Mouse (Mus musculus) limb, embryonic 13.5 days (tissue): ENCODE data around the gene Cgas. TPM values are rescaled to one million over a fixed set of nuclear protein-coding genes. Genes with fewer than 3 reads are reported as not detected.
A peak's percentile ranks its signal among the peaks of the same experiment; 100 is the strongest.

Experiments used
- ATAC-seq: fragments of 200-750 bp; cut with Nextera tagmentation; 2 replicates; pipeline ENCODE4 v1.8.0; 2017; ENCODE audit warnings: low read depth, moderate number of reproducible peaks, moderate TSS enrichment; ENCODE audit not compliant: low FRiP score
- H3K27ac ChIP-seq: fragments of 300-500 bp; sonication (generic); 2 replicates; pipeline ENCODE4 v1.5.1; 2015; ENCODE audit warnings: inconsistent platforms, mild to moderate bottlenecking, moderate library complexity
- H3K27me3 ChIP-seq: fragments of 300-500 bp; sonication (generic); 2 replicates; pipeline ENCODE4 v1.6.1; 2015; ENCODE audit warnings: mild to moderate bottlenecking, inconsistent platforms
- H3K36me3 ChIP-seq: fragments of 300-500 bp; sonication (generic); 2 replicates; pipeline ENCODE4 v1.6.1; 2015; ENCODE audit warnings: inconsistent platforms, mild to moderate bottlenecking, moderate library complexity
- H3K4me1 ChIP-seq: fragments of 300-500 bp; sonication (generic); 2 replicates; pipeline ENCODE4 v1.6.1; 2015; ENCODE audit warnings: inconsistent platforms
- H3K4me2 ChIP-seq: fragments of 300-500 bp; sonication (generic); replicated peaks from 2 replicates; pipeline ENCODE4 v1.6.1; 2015; ENCODE audit warnings: inconsistent platforms, mild to moderate bottlenecking, moderate library complexity
- H3K4me3 ChIP-seq: fragments of 300-500 bp; sonication (generic); 2 replicates; pipeline ENCODE4 v1.5.1; 2015; ENCODE audit warnings: moderate library complexity, mild to moderate bottlenecking, inconsistent platforms
- H3K9ac ChIP-seq: fragments of 300-500 bp; sonication (generic); 2 replicates; pipeline ENCODE4 v1.6.1; 2015; ENCODE audit warnings: mild to moderate bottlenecking, inconsistent platforms
- H3K9me3 ChIP-seq: fragments of 300-500 bp; sonication (generic); 2 replicates; pipeline ENCODE4 v1.6.1; 2016; ENCODE audit warnings: inconsistent platforms
- WGBS: fragments of 180-500 bp; shearing (Covaris S2); methylation state at CpG from one replicate; pipeline ENCODE4 v1.1.7; 2015; 5-methylcytosine and 5-hydroxymethylcytosine counted together
- polyA plus RNA-seq: library from polyadenylated mRNA; unstranded; fragments of >200 nt; fragmentation: Nextera tagmentation; extraction: Ambion mirVana; gene quantifications from 2 replicates; pipeline ENCODE4 v1.2.1, GENCODE M21; 2015

Cgas gene
- polyA plus RNA-seq, 1 experiment from 2014 or later = 2.5 TPM

DNA sequence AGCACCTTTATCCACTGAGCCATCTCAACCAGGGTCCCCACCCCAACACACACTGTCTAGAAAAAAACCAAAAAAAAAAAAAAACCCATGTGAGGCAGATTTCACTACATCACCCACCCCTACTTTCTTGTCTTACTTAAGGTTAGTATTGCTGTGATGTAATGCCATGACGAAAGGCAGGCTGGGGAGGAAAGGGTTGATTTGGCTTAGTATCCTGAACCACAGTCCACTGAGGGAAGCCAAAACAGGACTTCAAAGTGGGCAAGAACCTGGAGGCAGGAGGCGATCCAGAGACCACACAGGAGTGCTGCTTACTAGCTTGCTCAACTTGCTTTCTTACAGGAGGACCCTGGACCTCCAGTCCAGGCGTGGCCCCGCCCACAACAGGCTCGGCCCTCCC, 7.4 kb upstream of the Cgas start:
- ATAC-seq = no peak
- no peaks in the 10 kb centered on the region for H3K9me3 ChIP-seq
- H3K36me3 ChIP-seq = peaks cover 44% of the 10 kb centered on the region
- H3K4me2 ChIP-seq = no peak overlapping the region
- no peak overlapping the region for H3K27ac ChIP-seq
- peaks cover 10% of the 10 kb centered on the region for H3K4me1 ChIP-seq
- 78% methylated on average over 5 of the region's 5 CpGs for WGBS
- no peak overlapping the region for H3K4me3 ChIP-seq
- peaks cover 13% of the 10 kb centered on the region for H3K27me3 ChIP-seq
- no peak overlapping the region for H3K9ac ChIP-seq

DNA sequence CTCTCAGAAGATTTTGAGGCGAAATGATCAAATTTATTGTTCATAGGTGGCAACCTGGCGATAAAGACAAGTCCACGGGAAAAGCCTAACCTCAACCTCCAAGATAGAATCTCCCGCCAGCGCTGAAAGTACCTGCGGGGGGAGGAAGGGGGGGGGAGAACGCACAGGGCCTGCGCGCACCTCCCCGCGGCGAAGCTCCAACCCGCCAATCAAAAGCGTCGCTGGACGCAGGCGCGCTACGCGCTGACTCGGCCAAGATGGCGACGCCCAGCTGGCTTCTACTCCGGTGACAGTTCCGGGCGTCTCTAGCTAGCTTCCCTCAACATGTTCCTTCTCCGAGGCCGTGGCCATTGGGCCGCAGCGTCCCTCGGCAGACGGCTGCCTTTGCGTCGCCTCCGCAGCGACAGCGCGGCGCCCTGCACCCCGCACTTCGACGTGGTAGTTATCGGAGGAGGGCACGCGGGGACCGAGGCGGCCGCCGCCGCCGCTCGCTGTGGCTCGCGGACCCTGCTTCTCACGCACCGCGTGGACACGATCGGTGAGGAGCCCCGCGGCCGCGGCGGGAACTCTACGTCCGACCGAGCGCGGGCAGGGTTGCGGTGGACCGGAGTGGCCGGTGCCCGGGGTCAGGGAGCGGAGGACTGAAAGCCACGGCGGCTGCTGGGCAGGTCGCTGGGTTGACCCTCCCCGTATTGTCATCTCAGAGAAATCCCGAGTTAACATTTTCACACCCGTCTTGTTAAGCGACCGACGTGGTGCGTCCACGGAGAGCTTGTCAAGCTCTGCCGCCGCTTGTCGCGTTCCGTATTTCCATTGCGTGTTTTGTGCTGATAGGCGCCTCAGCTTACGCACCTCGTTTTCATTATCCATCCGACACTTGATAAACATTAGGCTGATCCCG, 5.2 kb upstream of the Cgas start, which contains the start of the genes Mto1 and Gm17324:
Gene Mto1 (plus strand): TSS at position 236 of the 901 bp plus-strand sequence.
Gene Gm17324 (minus strand): TSS at position 814 of the 901 bp plus-strand sequence.
- peak within 1 kb of the TSS; percentile 94 for H3K4me3 ChIP-seq
- H3K4me2 ChIP-seq = peak within 1 kb of the TSS; percentile 74
- peak within 1 kb of the TSS; percentile 80 for H3K27ac ChIP-seq
- H3K9me3 ChIP-seq = no peaks in the 10 kb centered on the region
- peak within 1 kb of the TSS; percentile 91 for H3K9ac ChIP-seq
- peaks cover 10% of the 10 kb centered on the region for H3K4me1 ChIP-seq
- peak; percentile 94 for ATAC-seq
- peaks cover 25% of the 10 kb centered on the region for H3K36me3 ChIP-seq
- WGBS = under 1% methylated on average over 96 of the region's 96 CpGs
- peaks cover 34% of the 10 kb centered on the region for H3K27me3 ChIP-seq

DNA sequence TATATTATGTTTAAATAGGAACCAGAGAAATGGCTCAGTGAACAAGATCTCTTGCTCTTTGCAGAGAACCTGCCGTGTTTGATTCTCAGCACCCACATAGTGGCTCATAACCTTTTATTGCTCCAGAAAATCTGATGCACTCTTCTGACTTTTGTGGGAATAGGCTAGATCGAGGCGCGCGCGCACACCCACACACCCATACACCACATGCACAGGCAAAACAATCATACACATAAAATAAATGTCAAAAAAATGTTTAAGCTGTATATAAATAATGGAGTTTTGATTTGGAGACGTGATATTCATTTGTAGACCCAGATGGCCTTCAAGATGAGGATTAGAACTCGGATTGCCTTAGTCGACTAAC, 4.6 kb upstream of the Cgas start:
- H3K4me2 ChIP-seq = peak overlapping the region; percentile 74
- peak; percentile 13; the same call in 1 of the 2 replicates for ATAC-seq

DNA sequence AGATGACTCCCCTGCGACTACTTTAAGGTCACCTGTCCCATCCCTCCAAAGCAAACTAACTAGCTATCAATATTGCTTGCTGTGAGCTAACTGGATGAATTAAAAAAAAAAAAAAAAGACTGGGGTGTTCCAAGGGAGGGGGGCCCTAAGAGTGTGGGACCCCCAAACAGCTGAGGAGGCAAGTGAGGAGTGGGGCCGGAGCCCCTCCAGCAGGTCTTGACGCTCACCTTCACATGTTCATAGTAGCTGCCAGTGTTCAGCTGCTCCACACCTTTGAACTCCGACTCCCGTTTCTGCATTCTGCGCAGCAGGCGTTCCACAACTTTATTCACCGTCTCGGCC, 829 bp downstream of the Cgas start:
- H3K9me3 ChIP-seq = no peaks in the 10 kb centered on the region
- H3K4me2 ChIP-seq = peak overlapping the region; percentile 88
- peaks cover 78% of the 10 kb centered on the region for H3K27me3 ChIP-seq
- H3K27ac ChIP-seq = no peak overlapping the region
- 7% methylated on average over 9 of the region's 9 CpGs for WGBS
- H3K4me3 ChIP-seq = peak overlapping the region; percentile 55
- peak overlapping the region; percentile 75 for H3K9ac ChIP-seq
- H3K4me1 ChIP-seq = peaks cover 7% of the 10 kb centered on the region; the same call in 1 of the 2 replicates
- peak; percentile 50; the same call in 1 of the 2 replicates for ATAC-seq
- H3K36me3 ChIP-seq = no peaks in the 10 kb centered on the region

More for the DNA sequence above, 4.6 kb upstream of the Cgas start:
- Histone ChIP-seq H3K27me3 (peaks cover 40% of the 10 kb centered on the region), H3K9me3 (no peaks in the 10 kb centered on the region), H3K4me3 (peak overlapping the region; percentile 94), H3K4me1 (peaks cover 12% of the 10 kb centered on the region), H3K27ac (no peak overlapping the region), H3K9ac (peak overlapping the region; percentile 91), H3K36me3 (peaks cover 18% of the 10 kb centered on the region)
- WGBS = 33% methylated on average over 9 of the region's 9 CpGs

DNA sequence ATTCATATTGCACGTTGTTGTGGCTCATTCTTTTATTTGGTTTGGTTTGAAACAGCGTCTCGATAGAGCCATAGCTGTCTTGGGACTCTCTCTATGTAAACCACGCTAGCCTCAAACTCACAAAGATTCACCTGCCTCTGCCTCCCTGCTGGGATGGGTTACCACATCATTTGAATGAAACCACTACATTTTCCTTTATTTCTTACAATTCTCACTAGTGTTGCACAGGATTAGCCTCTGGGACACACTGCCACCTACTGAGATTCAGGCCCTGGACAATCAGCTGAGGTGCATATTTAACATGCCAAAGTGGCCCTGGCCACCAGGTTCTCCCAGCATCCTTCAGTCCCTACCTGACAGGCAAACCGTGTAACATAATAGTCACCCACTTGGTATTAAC, 3.6 kb downstream of the Cgas start:
- 63% methylated on average over 5 of the region's 5 CpGs for WGBS
- Histone ChIP-seq H3K27me3 (peaks cover 56% of the 10 kb centered on the region), H3K36me3 (no peaks in the 10 kb centered on the region), H3K27ac (no peak overlapping the region), H3K4me3 (no peak overlapping the region), H3K9ac (no peak overlapping the region), H3K9me3 (no peaks in the 10 kb centered on the region), H3K4me2 (no peak overlapping the region), H3K4me1 (peaks cover 7% of the 10 kb centered on the region; the same call in 1 of the 2 replicates)
- no peak for ATAC-seq

DNA sequence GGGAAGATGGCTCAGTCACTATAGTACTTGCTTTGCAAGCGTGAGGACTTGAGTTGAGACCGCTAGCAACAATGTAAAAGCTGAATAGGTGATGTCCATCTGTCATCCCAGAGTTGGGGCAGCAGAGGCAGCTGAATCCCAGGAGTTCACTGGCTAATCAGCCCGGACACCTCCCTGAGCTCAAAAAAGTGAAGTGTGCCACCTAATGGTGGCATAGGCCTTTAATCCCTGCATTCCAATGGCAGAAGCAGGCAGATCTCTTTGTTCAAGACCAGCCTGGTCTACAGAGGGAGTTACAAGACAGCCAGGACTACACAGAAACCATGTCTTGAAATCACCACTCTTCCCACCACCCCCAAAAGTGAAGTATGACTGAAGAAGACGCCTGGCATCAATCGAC, 10.6 kb downstream of the Cgas start:
- H3K27ac ChIP-seq = no peak overlapping the region
- WGBS = 85% methylated on average over 5 of the region's 5 CpGs
- no peaks in the 10 kb centered on the region for H3K4me1 ChIP-seq
- H3K4me2 ChIP-seq = no peak overlapping the region
- ATAC-seq = no peak
- no peaks in the 10 kb centered on the region for H3K27me3 ChIP-seq
- no peak overlapping the region for H3K9ac ChIP-seq
- no peaks in the 10 kb centered on the region for H3K36me3 ChIP-seq
- no peak overlapping the region for H3K4me3 ChIP-seq
- no peaks in the 10 kb centered on the region for H3K9me3 ChIP-seq

DNA sequence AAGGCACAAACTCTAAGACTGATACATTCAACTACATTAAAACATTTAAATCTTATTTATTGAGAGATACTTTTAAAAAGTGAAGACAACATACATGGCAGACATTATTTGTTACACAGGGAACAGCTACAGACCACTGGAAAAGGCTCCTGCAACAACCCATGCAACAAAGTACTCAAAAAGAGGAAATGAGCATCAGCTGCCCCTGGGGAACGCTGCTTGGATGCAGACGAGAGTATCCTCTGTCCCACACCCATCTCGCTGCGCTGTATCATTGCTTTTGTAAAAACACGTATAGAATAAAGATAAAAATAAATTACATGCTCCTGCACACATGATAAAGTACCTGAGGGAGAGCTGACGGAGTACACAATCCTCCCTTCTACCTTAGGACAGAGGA, 12.6 kb downstream of the Cgas start:
- Histone ChIP-seq H3K4me2 (no peak overlapping the region), H3K9me3 (no peaks in the 10 kb centered on the region), H3K27me3 (no peaks in the 10 kb centered on the region), H3K27ac (no peak overlapping the region), H3K4me3 (no peak overlapping the region), H3K4me1 (no peaks in the 10 kb centered on the region), H3K9ac (no peak overlapping the region), H3K36me3 (no peaks in the 10 kb centered on the region)
- 72% methylated on average over 6 of the region's 6 CpGs for WGBS
- no peak for ATAC-seq

DNA sequence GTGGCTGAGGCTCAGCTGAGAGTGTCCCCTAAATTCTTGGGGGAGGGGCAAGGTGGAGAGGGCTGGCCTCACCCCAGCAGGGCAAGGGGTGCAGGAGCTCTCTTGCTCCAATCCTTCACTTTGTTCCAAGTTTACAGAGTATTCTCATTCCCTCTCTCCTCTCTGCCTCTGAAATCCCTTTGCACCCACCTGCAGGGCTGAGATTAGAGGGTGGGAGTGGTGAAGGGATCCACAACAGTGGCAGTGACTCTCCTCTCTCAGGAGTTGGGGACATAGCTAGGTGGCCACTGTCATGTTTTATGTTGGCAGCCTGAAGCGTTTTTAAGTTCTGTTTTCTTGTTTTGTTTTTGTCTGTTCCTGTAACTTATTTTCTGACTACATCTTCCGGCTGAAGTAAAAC, 13.5 kb downstream of the Cgas start:
- no peaks in the 10 kb centered on the region for H3K27me3 ChIP-seq
- H3K9me3 ChIP-seq = no peaks in the 10 kb centered on the region
- H3K36me3 ChIP-seq = no peaks in the 10 kb centered on the region
- H3K4me1 ChIP-seq = no peaks in the 10 kb centered on the region
- no peak overlapping the region for H3K9ac ChIP-seq
- no peak for ATAC-seq
- H3K4me2 ChIP-seq = no peak overlapping the region
- H3K4me3 ChIP-seq = no peak overlapping the region
- 60% methylated on average over 2 of the region's 2 CpGs for WGBS
- H3K27ac ChIP-seq = no peak overlapping the region

DNA sequence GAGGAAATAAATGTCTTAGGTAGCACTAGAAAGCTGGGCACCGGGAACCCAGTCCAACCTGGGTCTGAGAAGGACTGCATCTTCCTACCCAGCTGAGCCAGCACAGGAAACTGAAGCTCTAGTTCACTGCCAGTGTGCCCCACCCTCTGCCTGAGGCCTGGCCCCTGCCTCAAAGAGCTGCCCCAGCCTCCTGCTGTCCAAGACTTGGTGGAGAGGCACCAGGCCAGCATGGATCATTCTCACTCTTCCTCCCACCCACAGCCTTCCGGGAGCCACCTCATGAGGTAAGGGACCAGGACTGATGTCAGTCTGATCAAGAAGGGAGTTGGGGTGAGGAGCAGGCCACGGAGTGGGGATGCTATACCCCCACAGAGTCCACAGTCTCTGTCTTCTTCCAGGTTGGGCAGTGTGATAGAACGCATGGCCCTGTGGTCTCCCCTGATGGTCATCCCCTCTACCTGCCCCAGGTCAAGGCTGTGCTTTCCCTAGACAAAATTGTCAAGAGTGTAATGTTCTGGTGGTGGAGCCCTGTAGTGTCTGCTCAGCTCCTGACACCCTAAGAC, 14.1 kb downstream of the Cgas start:
- H3K36me3 ChIP-seq = no peaks in the 10 kb centered on the region
- H3K4me1 ChIP-seq = no peaks in the 10 kb centered on the region
- H3K9me3 ChIP-seq = no peaks in the 10 kb centered on the region
- H3K4me2 ChIP-seq = no peak overlapping the region
- 82% methylated on average over 4 of the region's 4 CpGs for WGBS
- no peak overlapping the region for H3K9ac ChIP-seq
- no peaks in the 10 kb centered on the region for H3K27me3 ChIP-seq
- H3K4me3 ChIP-seq = no peak overlapping the region
- no peak for ATAC-seq
- H3K27ac ChIP-seq = no peak overlapping the region

DNA sequence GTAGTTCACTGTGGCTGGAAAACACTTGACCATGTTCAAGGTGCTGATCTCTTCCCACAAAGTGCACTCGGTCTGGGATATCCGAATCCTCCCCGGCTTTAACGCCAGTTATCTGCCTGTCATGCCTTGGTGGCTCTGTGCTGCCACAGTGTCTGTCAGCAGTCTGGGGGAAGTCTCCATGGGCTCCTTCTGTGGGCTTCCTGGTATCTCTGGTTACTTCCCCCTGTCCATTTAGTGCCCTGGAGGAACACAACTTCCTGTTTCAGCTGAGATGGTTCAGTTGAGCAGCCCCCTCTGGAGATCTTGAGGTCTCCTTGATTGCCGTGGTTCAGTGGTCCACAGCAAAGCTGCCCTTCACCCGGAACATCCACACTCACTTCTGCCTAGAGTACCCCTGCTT, 14.9 kb downstream of the Cgas start:
- no peaks in the 10 kb centered on the region for H3K9me3 ChIP-seq
- no peak overlapping the region for H3K4me3 ChIP-seq
- H3K4me2 ChIP-seq = no peak overlapping the region
- no peak for ATAC-seq
- no peak overlapping the region for H3K9ac ChIP-seq
- H3K4me1 ChIP-seq = no peaks in the 10 kb centered on the region
- no peaks in the 10 kb centered on the region for H3K36me3 ChIP-seq
- no peak overlapping the region for H3K27ac ChIP-seq
- WGBS = 82% methylated on average over 6 of the region's 6 CpGs
- H3K27me3 ChIP-seq = no peaks in the 10 kb centered on the region

DNA sequence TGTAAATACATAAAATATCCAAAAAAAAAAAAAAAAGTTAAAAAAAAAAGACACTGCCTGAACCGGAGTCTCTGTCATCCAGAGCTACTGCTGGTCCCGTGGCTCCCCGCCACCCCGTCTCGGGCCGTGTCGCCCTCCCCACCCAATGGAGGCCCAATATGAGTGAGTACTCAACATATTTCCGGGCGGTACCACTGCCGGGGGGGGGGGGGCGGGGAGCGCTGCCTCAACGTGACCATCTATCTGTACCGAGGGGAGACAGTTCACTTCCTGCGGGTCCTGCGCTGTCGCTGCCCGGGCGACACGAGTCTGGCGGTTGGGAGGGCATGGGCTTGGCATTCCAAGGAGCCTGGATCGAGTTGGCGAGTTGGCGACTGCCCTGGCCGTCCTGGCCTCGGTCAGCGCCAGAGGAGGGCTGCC, 15.7 kb downstream of the Cgas start:
- Histone ChIP-seq H3K36me3 (no peaks in the 10 kb centered on the region), H3K27ac (no peak overlapping the region), H3K4me3 (peak overlapping the region; percentile 37), H3K9me3 (no peaks in the 10 kb centered on the region), H3K4me1 (no peaks in the 10 kb centered on the region), H3K27me3 (no peaks in the 10 kb centered on the region), H3K4me2 (peak overlapping the region; percentile 67), H3K9ac (peak overlapping the region; percentile 56)
- ATAC-seq = peak; percentile 44; the same call in 1 of the 2 replicates
- WGBS = 18% methylated on average over 27 of the region's 27 CpGs

DNA sequence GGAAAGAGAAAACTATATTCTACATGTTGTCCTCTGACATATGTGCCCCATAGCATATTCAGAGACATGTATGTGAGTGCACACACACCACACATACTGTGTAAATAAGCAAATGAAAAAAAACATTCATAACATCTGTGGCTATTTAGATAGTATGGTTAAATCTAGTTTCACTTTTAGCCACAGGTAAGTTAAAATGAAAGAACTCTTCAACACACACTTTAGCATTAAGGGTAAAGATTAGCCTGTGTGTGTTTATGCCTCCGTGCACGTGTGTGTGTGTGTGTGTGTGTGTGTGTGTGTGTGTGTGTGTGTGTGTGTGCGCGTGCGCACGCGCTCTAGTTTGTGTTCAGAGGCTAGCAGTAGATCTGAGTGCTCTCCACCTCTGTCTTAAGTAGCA, 41.4 kb downstream of the Cgas start:
- WGBS = 90% methylated on average over 7 of the region's 7 CpGs
- ATAC-seq = no peak
- no peaks in the 10 kb centered on the region for H3K36me3 ChIP-seq

More for the DNA sequence above, 41.4 kb downstream of the Cgas start:
- H3K27me3 ChIP-seq = peaks cover 26% of the 10 kb centered on the region
- H3K9ac ChIP-seq = no peak overlapping the region
- no peak overlapping the region for H3K27ac ChIP-seq
- no peaks in the 10 kb centered on the region for H3K4me1 ChIP-seq
- no peak overlapping the region for H3K4me2 ChIP-seq
- H3K4me3 ChIP-seq = no peak overlapping the region
- H3K9me3 ChIP-seq = no peaks in the 10 kb centered on the region
